Mouse (Mus musculus): Measurements from ENCODE around the gene Znhit3. TPM values are rescaled to one million over a fixed set of nuclear protein-coding genes. Genes with fewer than 3 reads are reported as not detected.

Znhit3 gene
- polyA plus RNA-seq, 1 experiment from 2014 or later: 70.1 TPM

DNA sequence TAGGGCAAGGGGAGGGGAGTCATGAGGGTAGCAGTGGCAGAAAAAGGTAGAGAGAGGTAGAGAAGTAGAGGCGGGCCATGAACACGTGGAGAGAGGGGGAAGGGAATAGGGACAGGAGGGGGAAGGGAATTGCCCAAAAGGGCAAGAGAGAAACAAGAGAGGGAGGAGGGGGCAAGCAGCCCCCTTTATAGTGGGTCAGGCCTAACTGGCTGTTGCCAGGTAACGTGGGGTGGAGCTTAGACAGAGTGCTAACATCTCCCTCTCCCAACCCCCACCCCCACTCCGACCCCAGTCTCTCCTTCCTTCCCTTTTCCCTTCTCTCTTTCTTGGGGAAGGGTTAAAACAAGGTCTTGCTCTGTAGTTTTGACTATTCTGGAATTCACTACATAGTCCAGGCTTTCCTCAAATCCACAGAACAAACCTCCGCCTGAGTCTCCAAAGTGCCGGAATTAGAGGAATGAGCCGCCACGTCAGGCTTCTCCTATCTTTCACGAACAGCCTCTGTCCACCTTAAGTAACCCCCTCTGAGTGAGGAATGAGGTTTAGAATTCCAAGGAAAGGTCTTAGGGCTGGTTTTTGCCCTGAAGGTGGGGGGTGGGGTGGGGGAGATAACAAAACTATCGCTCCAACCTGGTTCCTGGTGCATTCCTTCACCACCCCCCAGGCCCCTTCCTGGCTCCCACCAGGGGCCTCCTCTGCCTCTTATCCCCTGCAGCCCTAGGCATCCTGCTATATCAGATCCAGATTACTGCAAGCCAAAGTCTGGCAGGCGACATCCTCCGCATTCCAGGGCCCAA lies 28.7 kb upstream of the Znhit3 start:
- Histone ChIP-seq H3K4me3 (ENCODE audit: low read depth, low read length) (no peak overlapping the region), H3K36me3 (ENCODE audit: control insufficient read depth, insufficient read depth, low read length) (no peaks in the 10 kb centered on the region), H3K9ac (ENCODE audit: low read length) (no peak overlapping the region), H3K27ac (ENCODE audit: low read depth, low read length) (no peak overlapping the region), H3K4me2 (ENCODE audit: low read depth) (0 out of 2 replicates have a peak overlapping the region, but pooled peaks have one; percentile 5), H3K27me3 (ENCODE audit: control insufficient read depth, insufficient read depth, low read length) (no peaks in the 10 kb centered on the region), H3K9me3 (ENCODE audit: control insufficient read depth, low read length) (no peaks in the 10 kb centered on the region), H3K4me1 (ENCODE audit: control insufficient read depth, insufficient read depth, low read length) (peaks cover 11% of the 10 kb centered on the region)
- no peak for ATAC-seq (ENCODE audit: insufficient read depth, low FRiP score, low TSS enrichment)
- 3% methylated on average over 12 of the region's 12 CpGs for WGBS
- DNase-seq (ENCODE audit: low spot score): no peak

DNA sequence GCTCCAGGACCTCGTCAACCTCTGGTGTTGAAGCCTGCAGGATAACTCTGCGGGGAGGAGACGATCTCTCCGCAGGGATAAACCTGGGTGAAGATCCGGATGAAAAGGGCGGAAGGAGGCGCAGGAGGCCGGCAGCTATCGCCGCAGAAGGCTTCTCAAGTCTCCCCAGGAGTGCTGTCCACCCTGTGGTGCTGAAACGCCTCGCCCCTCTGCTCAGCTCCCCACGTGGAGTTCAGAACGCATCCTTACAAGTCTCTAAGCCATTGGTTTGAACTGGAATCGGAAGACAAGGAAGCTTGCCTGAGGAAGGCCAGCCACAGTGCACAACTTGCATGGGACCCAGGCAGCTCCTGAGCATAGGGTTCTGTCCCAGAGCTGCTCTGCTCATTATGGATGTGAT lies 27.8 kb upstream of the Znhit3 start:
- under 1% methylated on average over 15 of the region's 15 CpGs for WGBS
- H3K9ac ChIP-seq (ENCODE audit: low read length): peak overlapping the region; percentile 24; the same call in 1 of the 2 replicates
- H3K4me2 ChIP-seq (ENCODE audit: low read depth): peak overlapping the region; percentile 39
- H3K4me3 ChIP-seq (ENCODE audit: low read depth, low read length): no peak overlapping the region
- no peaks in the 10 kb centered on the region for H3K9me3 ChIP-seq (ENCODE audit: control insufficient read depth, low read length)
- H3K4me1 ChIP-seq (ENCODE audit: control insufficient read depth, insufficient read depth, low read length): peaks cover 11% of the 10 kb centered on the region
- peak; percentile 79 for DNase-seq (ENCODE audit: low spot score)
- no peak for ATAC-seq (ENCODE audit: insufficient read depth, low FRiP score, low TSS enrichment)
- no peaks in the 10 kb centered on the region for H3K27me3 ChIP-seq (ENCODE audit: control insufficient read depth, insufficient read depth, low read length)
- no peaks in the 10 kb centered on the region for H3K36me3 ChIP-seq (ENCODE audit: control insufficient read depth, insufficient read depth, low read length)
- no peak overlapping the region for H3K27ac ChIP-seq (ENCODE audit: low read depth, low read length)

GRCm38 (mm10) chr11:84940140-84940539 lies 24.0 kb upstream of the Znhit3 start:
- no peaks in the 10 kb centered on the region for H3K9me3 ChIP-seq (ENCODE audit: control insufficient read depth, low read length)
- ATAC-seq (ENCODE audit: insufficient read depth, low FRiP score, low TSS enrichment) (no peak), DNase-seq (ENCODE audit: low spot score) (no peak)
- H3K36me3 ChIP-seq (ENCODE audit: control insufficient read depth, insufficient read depth, low read length): no peaks in the 10 kb centered on the region
- peaks cover 10% of the 10 kb centered on the region for H3K4me1 ChIP-seq (ENCODE audit: control insufficient read depth, insufficient read depth, low read length)
- no peak overlapping the region for H3K9ac ChIP-seq (ENCODE audit: low read length)
- H3K4me2 ChIP-seq (ENCODE audit: low read depth): no peak overlapping the region
- H3K27ac ChIP-seq (ENCODE audit: low read depth, low read length): no peak overlapping the region
- no peaks in the 10 kb centered on the region for H3K27me3 ChIP-seq (ENCODE audit: control insufficient read depth, insufficient read depth, low read length)
- H3K4me3 ChIP-seq (ENCODE audit: low read depth, low read length): no peak overlapping the region
- 80% methylated on average over 10 of the region's 10 CpGs for WGBS

GRCm38 (mm10) chr11:84939508-84940053 lies 23.4 kb upstream of the Znhit3 start:
- no peak overlapping the region for H3K4me3 ChIP-seq (ENCODE audit: low read depth, low read length)
- ATAC-seq (ENCODE audit: insufficient read depth, low FRiP score, low TSS enrichment): no peak
- peaks cover 8% of the 10 kb centered on the region for H3K4me1 ChIP-seq (ENCODE audit: control insufficient read depth, insufficient read depth, low read length)
- H3K4me2 ChIP-seq (ENCODE audit: low read depth): no peak overlapping the region
- no peaks in the 10 kb centered on the region for H3K36me3 ChIP-seq (ENCODE audit: control insufficient read depth, insufficient read depth, low read length)
- no peaks in the 10 kb centered on the region for H3K27me3 ChIP-seq (ENCODE audit: control insufficient read depth, insufficient read depth, low read length)
- no peak overlapping the region for H3K27ac ChIP-seq (ENCODE audit: low read depth, low read length)
- 60% methylated on average over 8 of the region's 8 CpGs for WGBS
- no peaks in the 10 kb centered on the region for H3K9me3 ChIP-seq (ENCODE audit: control insufficient read depth, low read length)
- no peak for DNase-seq (ENCODE audit: low spot score)
- no peak overlapping the region for H3K9ac ChIP-seq (ENCODE audit: low read length)

GRCm38 (mm10) chr11:84932261-84932660 lies 16.1 kb upstream of the Znhit3 start:
- Histone ChIP-seq H3K27me3 (ENCODE audit: control insufficient read depth, insufficient read depth, low read length) (no peaks in the 10 kb centered on the region), H3K9me3 (ENCODE audit: control insufficient read depth, low read length) (no peaks in the 10 kb centered on the region), H3K4me3 (ENCODE audit: low read depth, low read length) (no peak overlapping the region), H3K4me1 (ENCODE audit: control insufficient read depth, insufficient read depth, low read length) (no peaks in the 10 kb centered on the region), H3K4me2 (ENCODE audit: low read depth) (no peak overlapping the region), H3K36me3 (ENCODE audit: control insufficient read depth, insufficient read depth, low read length) (no peaks in the 10 kb centered on the region), H3K27ac (ENCODE audit: low read depth, low read length) (no peak overlapping the region), H3K9ac (ENCODE audit: low read length) (no peak overlapping the region)
- 11% methylated on average over 6 of the region's 6 CpGs for WGBS
- ATAC-seq (ENCODE audit: insufficient read depth, low FRiP score, low TSS enrichment): no peak
- DNase-seq (ENCODE audit: low spot score): no peak

DNA sequence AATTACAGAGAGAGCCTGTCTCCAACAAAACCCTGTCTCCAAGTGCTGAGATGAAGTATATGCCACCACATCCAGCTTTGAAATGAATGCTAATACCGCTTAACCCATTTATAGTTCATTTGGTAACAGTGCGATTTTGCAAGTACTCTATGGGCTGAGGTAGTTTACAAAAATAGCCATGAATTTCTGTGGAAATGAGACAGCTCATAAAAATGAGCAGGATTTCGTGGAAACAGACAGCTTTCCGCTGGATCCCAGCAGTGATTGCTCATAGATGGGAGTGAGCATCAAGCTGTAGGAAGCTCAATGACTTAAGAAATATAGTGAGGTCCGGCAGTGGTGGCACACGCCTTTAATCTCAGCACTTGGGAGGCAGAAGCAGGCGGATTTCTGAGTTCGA lies 4.8 kb upstream of the Znhit3 start:
- ATAC-seq (ENCODE audit: insufficient read depth, low FRiP score, low TSS enrichment) (no peak), DNase-seq (ENCODE audit: low spot score) (no peak)
- Histone ChIP-seq H3K4me1 (ENCODE audit: control insufficient read depth, insufficient read depth, low read length) (no peaks in the 10 kb centered on the region), H3K9me3 (ENCODE audit: control insufficient read depth, low read length) (no peaks in the 10 kb centered on the region), H3K36me3 (ENCODE audit: control insufficient read depth, insufficient read depth, low read length) (no peaks in the 10 kb centered on the region), H3K27me3 (ENCODE audit: control insufficient read depth, insufficient read depth, low read length) (no peaks in the 10 kb centered on the region), H3K4me3 (ENCODE audit: low read depth, low read length) (no peak overlapping the region), H3K27ac (ENCODE audit: low read depth, low read length) (no peak overlapping the region), H3K9ac (ENCODE audit: low read length) (no peak overlapping the region), H3K4me2 (ENCODE audit: low read depth) (no peak overlapping the region)
- 88% methylated on average over 8 of the region's 8 CpGs for WGBS

GRCm38 (mm10) chr11:84919951-84920350 lies 3.8 kb upstream of the Znhit3 start:
- H3K4me2 ChIP-seq (ENCODE audit: low read depth): no peak overlapping the region
- H3K4me1 ChIP-seq (ENCODE audit: control insufficient read depth, insufficient read depth, low read length): no peaks in the 10 kb centered on the region; the same call in 1 of the 2 replicates
- no peak overlapping the region for H3K9ac ChIP-seq (ENCODE audit: low read length)
- no peaks in the 10 kb centered on the region for H3K27me3 ChIP-seq (ENCODE audit: control insufficient read depth, insufficient read depth, low read length)
- no peak overlapping the region for H3K27ac ChIP-seq (ENCODE audit: low read depth, low read length)
- no peak for ATAC-seq (ENCODE audit: insufficient read depth, low FRiP score, low TSS enrichment)
- DNase-seq (ENCODE audit: low spot score): no peak
- H3K9me3 ChIP-seq (ENCODE audit: control insufficient read depth, low read length): no peaks in the 10 kb centered on the region
- no peaks in the 10 kb centered on the region for H3K36me3 ChIP-seq (ENCODE audit: control insufficient read depth, insufficient read depth, low read length)
- no peak overlapping the region for H3K4me3 ChIP-seq (ENCODE audit: low read depth, low read length)
- 76% methylated on average over 7 of the region's 7 CpGs for WGBS

DNA sequence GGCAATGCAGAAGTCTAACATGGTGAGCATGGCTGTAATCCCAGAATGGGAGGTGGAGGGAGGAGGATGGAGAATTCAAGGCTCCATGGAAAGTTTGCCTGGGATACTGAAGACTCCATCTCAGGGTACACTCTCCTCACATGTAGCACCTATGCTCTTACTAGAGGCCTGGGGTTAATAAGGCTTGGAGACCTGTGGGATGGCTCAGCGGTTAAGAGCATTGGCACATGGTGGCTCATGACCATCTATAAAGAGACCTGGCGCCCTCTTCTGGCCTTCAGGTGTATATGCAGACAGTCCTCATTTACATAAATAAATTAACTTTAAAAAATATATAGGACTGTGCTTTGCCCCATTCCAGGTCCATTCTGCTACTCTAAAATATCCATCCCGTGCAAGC lies 3.1 kb upstream of the Znhit3 start:
- Histone ChIP-seq H3K27me3 (ENCODE audit: control insufficient read depth, insufficient read depth, low read length) (no peaks in the 10 kb centered on the region), H3K9me3 (ENCODE audit: control insufficient read depth, low read length) (no peaks in the 10 kb centered on the region), H3K27ac (ENCODE audit: low read depth, low read length) (no peak overlapping the region), H3K4me2 (ENCODE audit: low read depth) (no peak overlapping the region), H3K4me1 (ENCODE audit: control insufficient read depth, insufficient read depth, low read length) (peaks cover 2% of the 10 kb centered on the region; the same call in 1 of the 2 replicates), H3K9ac (ENCODE audit: low read length) (no peak overlapping the region), H3K36me3 (ENCODE audit: control insufficient read depth, insufficient read depth, low read length) (no peaks in the 10 kb centered on the region), H3K4me3 (ENCODE audit: low read depth, low read length) (no peak overlapping the region)
- DNase-seq (ENCODE audit: low spot score) (peak; percentile 41), ATAC-seq (ENCODE audit: insufficient read depth, low FRiP score, low TSS enrichment) (no peak)
- 35% methylated on average over 3 of the region's 3 CpGs for WGBS

- no peak overlapping the region for H3K27ac ChIP-seq (ENCODE audit: low read depth, low read length)
- DNase-seq (ENCODE audit: low spot score): peak; percentile 90
- H3K9me3 ChIP-seq (ENCODE audit: control insufficient read depth, low read length): no peaks in the 10 kb centered on the region
- 7% methylated on average over 16 of the region's 16 CpGs for WGBS
- peak overlapping the region; percentile 22; the same call in 1 of the 2 replicates for H3K4me2 ChIP-seq (ENCODE audit: low read depth)
- H3K27me3 ChIP-seq (ENCODE audit: control insufficient read depth, insufficient read depth, low read length): no peaks in the 10 kb centered on the region
- H3K4me3 ChIP-seq (ENCODE audit: low read depth, low read length): no peak overlapping the region
- no peak overlapping the region for H3K9ac ChIP-seq (ENCODE audit: low read length)
- peaks cover 2% of the 10 kb centered on the region; the same call in 1 of the 2 replicates for H3K4me1 ChIP-seq (ENCODE audit: control insufficient read depth, insufficient read depth, low read length)
- no peak for ATAC-seq (ENCODE audit: insufficient read depth, low FRiP score, low TSS enrichment)
- no peaks in the 10 kb centered on the region; the same call in 1 of the 2 replicates for H3K36me3 ChIP-seq (ENCODE audit: control insufficient read depth, insufficient read depth, low read length)
Measured at GRCm38 (mm10) chr11:84918425-84918824, 2.3 kb upstream of the Znhit3 start.
